Mouse (Mus musculus): Measurements from ENCODE around the gene Tnfrsf4. TPM values are rescaled to one million over a fixed set of nuclear protein-coding genes. Genes with fewer than 3 reads are reported as not detected.

Tnfrsf4 gene
- polyA plus RNA-seq, 1 experiment = 12.4 TPM

GRCm38 (mm10) chr4:155991211-155991907 lies 22.3 kb upstream of the Tnfrsf4 start:
- TF ChIP-seq CTCF (IDR thresholded peaks at IDR 0.05; ENCODE audit: control insufficient read depth, insufficient read depth, low read length) = no peak
- TF ChIP-seq POLR2A (IDR thresholded peaks at IDR 0.05; ENCODE audit: borderline replicate concordance, control insufficient read depth, low read depth, low read length) = 0 out of 2 replicates have a peak, but pooled peaks have one; percentile 3
- WGBS = 58% methylated on average over 22 of the region's 22 CpGs
- H3K27ac ChIP-seq (ENCODE audit: control insufficient read depth, insufficient read depth, low read depth, low read length, poor library complexity) = peak overlapping the region; percentile 99
- H3K4me1 ChIP-seq (ENCODE audit: control insufficient read depth, insufficient read depth, low read length) = peaks cover 8% of the 10 kb centered on the region
- peak overlapping the region; percentile 99 for H3K4me3 ChIP-seq (replicated peaks; ENCODE audit: control insufficient read depth, low read depth, low read length)

DNA sequence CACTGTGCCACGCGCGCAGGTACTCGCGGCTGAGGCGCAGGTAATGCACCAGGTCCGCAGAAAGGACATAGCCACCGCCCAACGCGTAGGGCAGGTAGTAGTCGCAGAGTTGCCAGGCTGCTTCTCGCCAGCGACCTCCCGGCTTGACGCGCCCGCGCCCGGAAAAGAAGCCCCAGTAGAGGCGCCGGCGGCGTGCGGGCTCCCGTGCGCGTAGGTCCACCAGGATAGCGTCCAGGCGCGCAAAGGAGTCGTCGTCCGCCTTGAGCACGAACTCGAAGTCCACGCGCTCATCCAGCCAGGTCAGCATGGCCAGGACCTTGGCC lies 21.8 kb upstream of the Tnfrsf4 start:
- peaks cover 8% of the 10 kb centered on the region for H3K4me1 ChIP-seq (ENCODE audit: control insufficient read depth, insufficient read depth, low read length)
- H3K27ac ChIP-seq (ENCODE audit: control insufficient read depth, insufficient read depth, low read depth, low read length, poor library complexity) = peak overlapping the region; percentile 99
- 13% methylated on average over 37 of the region's 37 CpGs for WGBS
- H3K4me3 ChIP-seq (replicated peaks; ENCODE audit: control insufficient read depth, low read depth, low read length) = peak overlapping the region; percentile 99
- no peak for TF ChIP-seq CTCF (IDR thresholded peaks at IDR 0.05; ENCODE audit: control insufficient read depth, insufficient read depth, low read length)
- no peak for TF ChIP-seq POLR2A (IDR thresholded peaks at IDR 0.05; ENCODE audit: borderline replicate concordance, control insufficient read depth, low read depth, low read length)

DNA sequence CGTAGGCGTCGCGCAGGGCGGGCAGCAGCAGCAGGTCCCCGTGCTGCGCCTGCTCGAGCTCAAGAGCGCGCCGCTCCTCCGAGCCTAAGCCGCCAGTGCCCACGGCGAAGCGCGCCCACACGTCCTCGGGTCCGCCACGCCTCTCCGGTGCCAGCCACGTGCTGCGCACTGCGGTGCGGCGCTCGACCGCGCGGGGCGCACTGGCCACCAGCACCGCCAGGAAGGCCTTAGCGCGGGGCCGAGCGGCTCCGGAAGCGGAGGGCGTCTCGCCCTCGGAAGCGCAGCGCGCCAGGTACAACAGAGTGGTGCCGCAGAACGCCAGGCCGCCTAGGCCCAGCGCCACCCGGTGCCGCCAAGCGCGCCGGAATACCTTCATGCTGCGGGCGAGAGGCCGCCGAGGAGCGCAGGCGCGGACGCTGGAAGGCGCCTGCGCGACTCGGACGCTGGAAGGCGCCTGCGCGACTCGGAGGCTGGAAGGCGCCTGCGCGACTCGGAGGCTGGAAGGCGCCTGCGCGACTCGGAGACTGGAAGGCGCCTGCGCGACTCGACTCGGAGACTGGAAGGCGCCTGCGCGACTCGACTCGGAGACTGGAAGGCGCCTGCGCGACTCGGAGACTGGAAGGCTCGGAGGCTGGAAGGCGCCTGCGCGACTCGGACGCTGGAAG lies 21.3 kb upstream of the Tnfrsf4 start, which contains the start of the genes B3galt6 and Sdf4:
B3galt6 (minus strand) TSS at position 409 of the 665 bp plus-strand sequence.
Sdf4 (plus strand) TSS at position 632 of the 665 bp plus-strand sequence.
- peaks cover 8% of the 10 kb centered on the region for H3K4me1 ChIP-seq (ENCODE audit: control insufficient read depth, insufficient read depth, low read length)
- TF ChIP-seq CTCF (IDR thresholded peaks at IDR 0.05; ENCODE audit: control insufficient read depth, insufficient read depth, low read length) (peak; percentile 73), POLR2A (IDR thresholded peaks at IDR 0.05; ENCODE audit: borderline replicate concordance, control insufficient read depth, low read depth, low read length) (peak; percentile 64; the same call in 1 of the 2 replicates)
- WGBS = under 1% methylated on average over 99 of the region's 99 CpGs
- peak within 1 kb of the TSS; percentile 99 for H3K4me3 ChIP-seq (replicated peaks; ENCODE audit: control insufficient read depth, low read depth, low read length)
- H3K27ac ChIP-seq (ENCODE audit: control insufficient read depth, insufficient read depth, low read depth, low read length, poor library complexity) = peak within 1 kb of the TSS; percentile 100

GRCm38 (mm10) chr4:155992906-155993547 lies 20.6 kb upstream of the Tnfrsf4 start:
- TF ChIP-seq CTCF (IDR thresholded peaks at IDR 0.05; ENCODE audit: control insufficient read depth, insufficient read depth, low read length) (no peak), POLR2A (IDR thresholded peaks at IDR 0.05; ENCODE audit: borderline replicate concordance, control insufficient read depth, low read depth, low read length) (peak; percentile 26; the same call in 1 of the 2 replicates)
- Histone ChIP-seq H3K27ac (ENCODE audit: control insufficient read depth, insufficient read depth, low read depth, low read length, poor library complexity) (peak overlapping the region; percentile 100), H3K4me1 (ENCODE audit: control insufficient read depth, insufficient read depth, low read length) (peaks cover 8% of the 10 kb centered on the region), H3K4me3 (replicated peaks; ENCODE audit: control insufficient read depth, low read depth, low read length) (peak overlapping the region; percentile 80)
- WGBS = under 1% methylated on average over 70 of the region's 70 CpGs

DNA sequence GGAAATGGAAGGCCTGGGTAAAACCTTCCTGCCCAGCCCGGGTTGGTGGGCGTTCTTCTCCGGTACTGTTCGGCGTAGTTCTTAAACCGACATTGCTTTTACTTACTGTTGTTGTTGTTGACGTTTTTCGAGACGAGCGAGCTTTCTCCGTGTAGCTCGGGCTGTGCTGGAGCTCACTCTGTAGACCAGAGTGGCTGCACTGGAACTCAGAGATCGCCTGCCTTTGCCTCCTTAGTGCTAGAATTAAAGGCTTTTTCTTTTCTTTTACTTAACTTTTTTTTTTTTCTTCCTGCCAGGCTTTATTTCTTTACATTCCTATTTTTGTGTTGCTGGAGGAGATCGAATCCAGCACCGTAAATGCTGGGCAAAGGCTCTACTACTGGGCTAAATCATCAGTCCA lies 20.0 kb upstream of the Tnfrsf4 start:
- no peak for TF ChIP-seq CTCF (IDR thresholded peaks at IDR 0.05; ENCODE audit: control insufficient read depth, insufficient read depth, low read length)
- TF ChIP-seq POLR2A (IDR thresholded peaks at IDR 0.05; ENCODE audit: borderline replicate concordance, control insufficient read depth, low read depth, low read length) = no peak
- peaks cover 8% of the 10 kb centered on the region for H3K4me1 ChIP-seq (ENCODE audit: control insufficient read depth, insufficient read depth, low read length)
- H3K4me3 ChIP-seq (replicated peaks; ENCODE audit: control insufficient read depth, low read depth, low read length) = peak overlapping the region; percentile 80
- 3% methylated on average over 15 of the region's 15 CpGs for WGBS
- peak overlapping the region; percentile 100 for H3K27ac ChIP-seq (ENCODE audit: control insufficient read depth, insufficient read depth, low read depth, low read length, poor library complexity)

- Histone ChIP-seq H3K4me1 (ENCODE audit: control insufficient read depth, insufficient read depth, low read length) (no peaks in the 10 kb centered on the region), H3K27ac (ENCODE audit: control insufficient read depth, insufficient read depth, low read depth, low read length, poor library complexity) (no peak overlapping the region), H3K4me3 (replicated peaks; ENCODE audit: control insufficient read depth, low read depth, low read length) (no peak overlapping the region)
- TF ChIP-seq POLR2A (IDR thresholded peaks at IDR 0.05; ENCODE audit: borderline replicate concordance, control insufficient read depth, low read depth, low read length) (no peak), CTCF (IDR thresholded peaks at IDR 0.05; ENCODE audit: control insufficient read depth, insufficient read depth, low read length) (no peak)
- WGBS = 84% methylated on average over 3 of the region's 3 CpGs
These were observed 9.5 kb upstream of the Tnfrsf4 start for GRCm38 (mm10) chr4:156004109-156004508.

- Histone ChIP-seq H3K4me1 (ENCODE audit: control insufficient read depth, insufficient read depth, low read length) (no peaks in the 10 kb centered on the region; the same call in 1 of the 2 replicates), H3K4me3 (replicated peaks; ENCODE audit: control insufficient read depth, low read depth, low read length) (no peak overlapping the region), H3K27ac (ENCODE audit: control insufficient read depth, insufficient read depth, low read depth, low read length, poor library complexity) (no peak overlapping the region)
- no peak for TF ChIP-seq CTCF (IDR thresholded peaks at IDR 0.05; ENCODE audit: control insufficient read depth, insufficient read depth, low read length)
- TF ChIP-seq POLR2A (IDR thresholded peaks at IDR 0.05; ENCODE audit: borderline replicate concordance, control insufficient read depth, low read depth, low read length) = no peak
- WGBS = 87% methylated on average over 4 of the region's 4 CpGs
These were observed 5.3 kb upstream of the Tnfrsf4 start for GRCm38 (mm10) chr4:156008369-156008768.

- Histone ChIP-seq H3K4me3 (replicated peaks; ENCODE audit: control insufficient read depth, low read depth, low read length) (no peak overlapping the region), H3K27ac (ENCODE audit: control insufficient read depth, insufficient read depth, low read depth, low read length, poor library complexity) (no peak overlapping the region), H3K4me1 (ENCODE audit: control insufficient read depth, insufficient read depth, low read length) (no peaks in the 10 kb centered on the region; the same call in 1 of the 2 replicates)
- TF ChIP-seq POLR2A (IDR thresholded peaks at IDR 0.05; ENCODE audit: borderline replicate concordance, control insufficient read depth, low read depth, low read length) = no peak
- no peak for TF ChIP-seq CTCF (IDR thresholded peaks at IDR 0.05; ENCODE audit: control insufficient read depth, insufficient read depth, low read length)
- 89% methylated on average over 2 of the region's 2 CpGs for WGBS
These were observed 793 bp downstream of the Tnfrsf4 start for GRCm38 (mm10) chr4:156014436-156014835.
